Mouse (Mus musculus): Measurements from ENCODE around the gene Stx5a.

DNA sequence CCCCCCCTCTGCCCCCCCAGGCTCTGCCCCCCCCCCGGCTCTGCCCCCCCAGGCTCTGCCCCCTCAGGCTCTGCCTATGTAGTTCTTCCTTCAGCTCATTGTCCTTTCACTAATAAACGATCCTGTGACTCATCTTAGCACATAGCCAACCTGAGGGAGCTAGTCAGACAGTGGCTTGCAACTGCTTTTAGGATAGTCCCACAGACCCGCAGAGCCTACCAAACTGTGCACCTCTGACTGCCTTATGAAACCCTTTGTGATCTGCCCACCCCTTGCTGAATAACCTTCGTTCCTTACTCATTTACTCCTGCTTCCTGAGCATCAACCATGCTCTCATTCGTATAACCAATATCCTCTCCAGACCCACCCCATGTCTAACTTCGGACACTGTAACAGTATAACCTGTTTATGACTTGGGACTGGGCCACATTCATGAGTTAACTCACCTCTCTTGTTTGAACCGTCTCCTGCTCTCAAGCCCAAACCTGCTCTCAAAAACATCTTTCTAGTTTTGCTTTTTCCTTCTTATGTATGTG is 35.0 kb upstream of the Stx5a start:
- TF ChIP-seq CTCF (conservative IDR thresholded peaks at IDR 0.05; ENCODE audit: low read length) (no peak), POU5F1 (IDR thresholded peaks at IDR 0.05; ENCODE audit: borderline replicate concordance, low read length) (no peak)

Data from E14TG2a.4 (cell line).